In the genomic region with DNA sequence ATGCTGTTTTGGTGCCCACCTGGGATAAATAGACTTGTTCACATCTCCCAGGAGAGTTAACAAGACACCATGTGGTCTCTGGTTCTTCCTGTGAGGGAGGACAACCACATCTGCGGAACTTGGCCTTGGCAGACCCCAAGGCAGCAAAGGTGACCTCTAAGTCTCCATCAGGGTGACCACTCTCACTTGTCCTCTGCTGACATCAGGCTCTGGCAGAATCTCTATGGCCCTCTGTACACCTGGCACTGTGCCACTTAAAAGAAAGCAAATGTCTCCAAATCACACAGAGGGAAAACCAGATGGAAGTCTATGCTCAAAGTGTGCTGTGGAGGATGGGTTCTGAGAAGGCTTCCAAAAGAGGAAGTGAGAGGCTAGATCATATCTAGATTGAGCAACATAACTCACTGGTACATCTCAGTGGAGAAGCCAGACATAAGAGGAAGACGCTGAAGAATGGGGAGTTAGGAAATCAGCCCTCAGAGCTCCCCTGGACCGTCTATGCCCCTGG, we compare ENCODE assay signal across 12 mouse cellular contexts. TPM values are rescaled to one million over a fixed set of nuclear protein-coding genes. Genes with fewer than 3 reads are reported as not detected.
DNase-seq lines count a peak whose midpoint lies in the region; ATAC-seq and TF ChIP-seq lines count a peak whose summit lies in the region.
"Had no signal": no experiment of that assay in that cellular context is flagged by ENCODE, and none has a peak within 500 bp of the region (broad histone marks: within the 10 kb centered on the region; RNA-seq: fewer than 3 reads in every experiment).

No protein-coding gene starts in this region.

- H3K4me2 ChIP-seq in midbrain, postnatal 0 days (ENCODE audit: low read depth, low read length, poor library complexity, severe bottlenecking): no peak overlapping the region
- H3K4me2 ChIP-seq: limb, embryonic 13.5 days had no signal

- 70% methylated on average over 3 of the region's 3 CpGs for WGBS in cerebellum, adult 2 months
- WGBS in midbrain, postnatal 0 days: 81% methylated on average over 3 of the region's 3 CpGs

- DNase-seq in layer of hippocampus, adult 9-10 months (ENCODE audit: low spot score): peak; percentile 15
- DNase-seq in layer of hippocampus, adult 8-10 months (ENCODE audit: low spot score in 2 of 2): no peak
- peak; percentile 43 for DNase-seq in MEL-GATA-1-ER (ENCODE audit: extremely low read depth, low read depth)
- DNase-seq in heart, postnatal 10 days: peak; percentile 24 to 32
- DNase-seq in natural killer cell, adult 2 months (ENCODE audit: low spot score in 2 of 2): peak; percentile 25 to 59
- no peak for DNase-seq in cerebellum, adult 2 months
- DNase-seq in midbrain, postnatal 0 days (ENCODE audit: low spot score): no peak
- DNase-seq: cerebellum, adult 18-20 months; right cerebral cortex, postnatal 14 days had no signal

- H3K36me3 ChIP-seq in midbrain, postnatal 0 days (ENCODE audit: insufficient read depth, low read length): no peaks in the 10 kb centered on the region
- H3K36me3 ChIP-seq: limb, embryonic 13.5 days had no signal

- TF ChIP-seq POLR2A in cerebellum, adult 2 months (IDR thresholded peaks at IDR 0.05; ENCODE audit: borderline replicate concordance, insufficient read depth, low read length): no peak

- TF ChIP-seq CTCF in cerebellum, adult 2 months (IDR thresholded peaks at IDR 0.05; ENCODE audit: borderline replicate concordance, insufficient read depth, low read depth, low read length): no peak
- no peak for TF ChIP-seq CTCF in midbrain, postnatal 0 days (IDR thresholded peaks at IDR 0.05)

- intact Hi-C loops in heart, postnatal 10 days (cut with DNase I): no loop called here

- H3K4me3 ChIP-seq in cerebellum, adult 2 months (replicated peaks; ENCODE audit: insufficient read depth, low read depth, low read length): no peak overlapping the region
- H3K4me3 ChIP-seq in midbrain, postnatal 0 days (ENCODE audit: low read depth, low read length): no peak overlapping the region
- H3K4me3 ChIP-seq: limb, embryonic 13.5 days; myocyte had no signal

- H3K4me1 ChIP-seq in cerebellum, adult 2 months (ENCODE audit: control insufficient read depth, insufficient read depth, low read length): no peaks in the 10 kb centered on the region
- no peaks in the 10 kb centered on the region for H3K4me1 ChIP-seq in midbrain, postnatal 0 days (ENCODE audit: insufficient read depth, low read length)
- H3K4me1 ChIP-seq: limb, embryonic 13.5 days had no signal

- H3K9ac ChIP-seq in midbrain, postnatal 0 days (replicated peaks; ENCODE audit: low read length, poor library complexity, severe bottlenecking): no peak overlapping the region
- H3K9ac ChIP-seq: limb, embryonic 13.5 days had no signal

- no peaks in the 10 kb centered on the region for H3K9me3 ChIP-seq in midbrain, postnatal 0 days (ENCODE audit: low read length)
- H3K9me3 ChIP-seq: limb, embryonic 13.5 days had no signal

- ATAC-seq in midbrain, postnatal 0 days (ENCODE audit: low FRiP score): no peak
- ATAC-seq: intestine, embryonic 16.5 days had no signal

- no peaks in the 10 kb centered on the region for H3K27me3 ChIP-seq in cerebellum, adult 2 months (ENCODE audit: control insufficient read depth, insufficient read depth, low read length)
- no peaks in the 10 kb centered on the region for H3K27me3 ChIP-seq in midbrain, postnatal 0 days (ENCODE audit: insufficient read depth, low read length)
- H3K27me3 ChIP-seq: limb, embryonic 13.5 days had no signal

- H3K27ac ChIP-seq in cerebellum, adult 2 months (ENCODE audit: insufficient read depth, low read length): no peak overlapping the region
- no peak overlapping the region for H3K27ac ChIP-seq in midbrain, postnatal 0 days (ENCODE audit: low read depth, low read length)
- H3K27ac ChIP-seq: limb, embryonic 13.5 days had no signal

RNA-seq across cellular contexts. Expression of a gene that starts 1.2 kb away (rescaled TPM):
- not detected for total RNA-seq in layer of hippocampus, adult 8-10 months (2022)
- total RNA-seq in heart, postnatal 10 days (2021): 1 to 10 TPM in 1 of 2 experiments, under 1 TPM in 1; 0.30 to 1.3 TPM
- 0.18 and 0.24 TPM in 2 replicates for polyA plus RNA-seq in cerebellum, adult 2 months (2012; rRNA removed)
- 0.19 TPM in 1 of 2 replicates, not detected in the other for total RNA-seq in midbrain, postnatal 0 days (2014; rRNA removed)
- polyA plus RNA-seq in midbrain, postnatal 0 days (2015; fragmentation: Nextera tagmentation; extraction: Ambion mirVana): 0.44 and 0.49 TPM in 2 replicates

RNA-seq across cellular contexts. Expression of a gene that starts 32.8 kb away (rescaled TPM):
- total RNA-seq in layer of hippocampus, adult 8-10 months (2022): not detected
- not detected for total RNA-seq in heart, postnatal 10 days (2021)
- 0.10 TPM in 1 of 2 replicates, not detected in the other for polyA plus RNA-seq in cerebellum, adult 2 months (2012; rRNA removed)
- not detected in 2 replicates for total RNA-seq in midbrain, postnatal 0 days (2014; rRNA removed)
- not detected in 2 replicates for polyA plus RNA-seq in midbrain, postnatal 0 days (2015; fragmentation: Nextera tagmentation; extraction: Ambion mirVana)
- polyA plus RNA-seq: intestine, embryonic 16.5 days; limb, embryonic 13.5 days; myocyte had no signal

RNA-seq across cellular contexts. Expression of a gene that starts 57.4 kb away (rescaled TPM):
- 10 to 100 TPM; 17.4 to 22.9 (median 17.9) TPM for total RNA-seq in layer of hippocampus, adult 8-10 months (2022)
- total RNA-seq in heart, postnatal 10 days (2021): 1 to 10 TPM; 9.5 to 10.0 TPM
- polyA plus RNA-seq in cerebellum, adult 2 months (2012; rRNA removed): 20.6 and 24.0 TPM in 2 replicates
- 18.1 and 28.2 TPM in 2 replicates for total RNA-seq in midbrain, postnatal 0 days (2014; rRNA removed)
- polyA plus RNA-seq in midbrain, postnatal 0 days (2015; fragmentation: Nextera tagmentation; extraction: Ambion mirVana): 12.5 and 13.4 TPM in 2 replicates

Comparison
In these comparisons a context has a peak if more than half of its experiments do, and no peak if none do; other contexts are left out.
1. DNase-seq: peak in layer of hippocampus, adult 9-10 months (single experiment), MEL-GATA-1-ER (single experiment), heart, postnatal 10 days (2 of 2) and natural killer cell, adult 2 months (2 of 2); none in layer of hippocampus, adult 8-10 months (0 of 2), cerebellum, adult 2 months (0 of 2) and midbrain, postnatal 0 days (single experiment).